Mouse (Mus musculus): Measurements from ENCODE around the gene Git2.

Git2 gene

DNA sequence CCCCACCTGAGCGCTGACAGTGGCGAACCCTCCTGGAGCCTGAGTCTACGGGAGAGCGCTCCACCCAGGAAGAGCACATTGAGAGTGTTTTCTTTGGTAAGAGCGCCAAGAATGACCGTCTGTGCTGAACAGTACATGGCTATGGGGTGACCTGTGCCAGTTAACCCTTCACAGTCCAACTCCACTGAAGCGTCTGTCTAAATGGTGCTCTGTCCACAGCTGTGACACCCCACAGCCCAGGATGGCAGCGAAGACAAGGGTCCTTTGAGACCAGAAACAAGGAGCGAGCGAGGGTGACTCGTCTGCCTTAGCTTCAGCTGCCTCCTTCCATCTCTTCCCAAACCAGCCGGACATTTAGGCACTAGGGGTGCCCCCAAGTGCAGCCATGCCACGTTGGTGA lies 86.6 kb downstream of the Git2 start:
- no peak overlapping the region for H3K4me3 ChIP-seq (replicated peaks; ENCODE audit: low read length)
- H3K36me3 ChIP-seq (ENCODE audit: insufficient read depth, low read length) = no peaks in the 10 kb centered on the region
- H3K27me3 ChIP-seq (ENCODE audit: insufficient read depth, low read length) = 0 out of 2 replicates have a peak, but pooled peaks cover 5% of the 10 kb centered on the region
- TF ChIP-seq NANOG (IDR thresholded peaks at IDR 0.05; ENCODE audit: borderline replicate concordance, low read length) (no peak), CTCF (conservative IDR thresholded peaks at IDR 0.05; ENCODE audit: low read length) (no peak), POU5F1 (IDR thresholded peaks at IDR 0.05; ENCODE audit: borderline replicate concordance, low read length) (no peak)
- H3K4me1 ChIP-seq (replicated peaks; ENCODE audit: low read depth, low read length) = peaks cover 66% of the 10 kb centered on the region
- H3K9me3 ChIP-seq (ENCODE audit: low read length) = no peaks in the 10 kb centered on the region

DNA sequence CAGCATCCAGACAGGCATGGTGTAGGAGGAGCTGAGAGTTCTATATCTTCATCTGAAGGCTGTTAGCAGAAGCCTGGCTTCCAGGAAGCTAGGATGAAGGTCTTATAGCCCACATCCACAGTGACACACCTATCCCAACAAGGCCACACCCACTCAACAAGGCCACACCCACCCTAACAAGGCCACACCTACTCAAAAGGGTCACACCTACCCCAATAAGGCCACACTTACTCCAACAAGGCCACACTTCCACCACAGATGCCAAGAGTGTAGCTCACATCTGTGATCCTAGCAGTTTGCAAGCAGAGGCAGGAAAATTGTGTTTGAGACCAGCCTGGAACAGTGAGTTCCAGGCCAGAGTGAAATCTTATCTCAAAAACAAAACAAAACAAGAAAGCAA lies 87.4 kb downstream of the Git2 start:
- TF ChIP-seq POU5F1 (IDR thresholded peaks at IDR 0.05; ENCODE audit: borderline replicate concordance, low read length) = no peak
- TF ChIP-seq CTCF (conservative IDR thresholded peaks at IDR 0.05; ENCODE audit: low read length) = no peak
- no peak for TF ChIP-seq NANOG (IDR thresholded peaks at IDR 0.05; ENCODE audit: borderline replicate concordance, low read length)
- Histone ChIP-seq H3K4me1 (replicated peaks; ENCODE audit: low read depth, low read length) (peaks cover 68% of the 10 kb centered on the region), H3K4me3 (replicated peaks; ENCODE audit: low read length) (no peak overlapping the region), H3K36me3 (ENCODE audit: insufficient read depth, low read length) (0 out of 2 replicates have a peak, but pooled peaks cover under 1% of the 10 kb centered on the region), H3K27me3 (ENCODE audit: insufficient read depth, low read length) (no peaks in the 10 kb centered on the region), H3K9me3 (ENCODE audit: low read length) (no peaks in the 10 kb centered on the region)

GRCm38 (mm10) chr5:114686726-114687210 lies 88.5 kb downstream of the Git2 start:
- no peaks in the 10 kb centered on the region for H3K27me3 ChIP-seq (ENCODE audit: insufficient read depth, low read length)
- TF ChIP-seq NANOG (IDR thresholded peaks at IDR 0.05; ENCODE audit: borderline replicate concordance, low read length) = no peak
- no peak for TF ChIP-seq CTCF (conservative IDR thresholded peaks at IDR 0.05; ENCODE audit: low read length)
- 0 out of 2 replicates have a peak overlapping the region, but pooled peaks have one; percentile 17 for H3K4me3 ChIP-seq (replicated peaks; ENCODE audit: low read length)
- 0 out of 2 replicates have a peak, but pooled peaks cover 10% of the 10 kb centered on the region for H3K36me3 ChIP-seq (ENCODE audit: insufficient read depth, low read length)
- peaks cover 67% of the 10 kb centered on the region for H3K4me1 ChIP-seq (replicated peaks; ENCODE audit: low read depth, low read length)
- no peaks in the 10 kb centered on the region for H3K9me3 ChIP-seq (ENCODE audit: low read length)

DNA sequence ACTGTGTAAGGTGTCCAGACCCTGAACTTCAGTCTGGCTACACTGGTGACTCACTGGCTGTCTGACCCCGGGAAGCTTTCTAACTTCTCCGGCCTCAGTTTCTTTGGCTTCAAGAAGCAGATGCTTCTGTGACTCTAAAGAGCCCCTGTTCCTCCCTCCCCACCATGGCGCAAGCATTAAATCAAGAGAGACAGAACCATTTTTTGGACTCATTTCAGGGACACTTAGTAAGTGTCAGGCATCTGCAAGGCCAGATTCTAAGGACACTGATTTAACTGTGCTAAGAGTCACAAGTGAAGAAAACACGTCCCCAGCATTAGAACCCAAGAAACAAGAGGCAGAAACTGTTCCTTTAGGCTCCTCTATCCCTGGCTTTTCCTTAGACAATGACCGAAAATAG lies 89.3 kb downstream of the Git2 start:
- Histone ChIP-seq H3K9me3 (ENCODE audit: low read length) (no peaks in the 10 kb centered on the region), H3K27me3 (ENCODE audit: insufficient read depth, low read length) (no peaks in the 10 kb centered on the region), H3K4me1 (replicated peaks; ENCODE audit: low read depth, low read length) (peaks cover 66% of the 10 kb centered on the region), H3K36me3 (ENCODE audit: insufficient read depth, low read length) (0 out of 2 replicates have a peak, but pooled peaks cover 15% of the 10 kb centered on the region), H3K4me3 (replicated peaks; ENCODE audit: low read length) (no peak overlapping the region)
- TF ChIP-seq POU5F1 (IDR thresholded peaks at IDR 0.05; ENCODE audit: borderline replicate concordance, low read length) (no peak), NANOG (IDR thresholded peaks at IDR 0.05; ENCODE audit: borderline replicate concordance, low read length) (no peak), CTCF (conservative IDR thresholded peaks at IDR 0.05; ENCODE audit: low read length) (no peak)

DNA sequence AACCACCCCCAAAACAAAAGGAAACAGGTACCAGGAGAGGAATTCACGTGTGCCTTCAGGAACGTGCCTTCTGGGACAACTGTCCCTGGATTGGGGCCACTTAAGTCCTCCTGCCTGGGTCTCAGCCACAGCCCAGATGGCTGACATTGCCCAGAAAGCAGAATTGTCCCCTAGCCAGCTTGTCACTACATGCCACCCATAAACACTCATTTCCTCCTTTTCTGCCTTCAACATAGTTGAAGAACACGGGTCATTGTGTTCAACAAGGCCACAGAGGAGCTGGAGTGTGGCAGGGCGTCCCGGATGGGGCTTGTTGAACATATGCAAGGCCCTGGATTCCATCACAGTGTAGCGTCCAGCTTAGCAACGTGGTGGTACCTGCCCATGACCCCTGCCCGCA lies 93.6 kb downstream of the Git2 start:
- no peaks in the 10 kb centered on the region for H3K27me3 ChIP-seq (ENCODE audit: insufficient read depth, low read length)
- peaks cover 65% of the 10 kb centered on the region for H3K4me1 ChIP-seq (replicated peaks; ENCODE audit: low read depth, low read length)
- H3K36me3 ChIP-seq (ENCODE audit: insufficient read depth, low read length) = peaks cover 31% of the 10 kb centered on the region
- no peak overlapping the region for H3K4me3 ChIP-seq (replicated peaks; ENCODE audit: low read length)
- no peak for TF ChIP-seq NANOG (IDR thresholded peaks at IDR 0.05; ENCODE audit: borderline replicate concordance, low read length)
- no peak for TF ChIP-seq POU5F1 (IDR thresholded peaks at IDR 0.05; ENCODE audit: borderline replicate concordance, low read length)
- no peak for TF ChIP-seq CTCF (conservative IDR thresholded peaks at IDR 0.05; ENCODE audit: low read length)
- no peaks in the 10 kb centered on the region for H3K9me3 ChIP-seq (ENCODE audit: low read length)

GRCm38 (mm10) chr5:114680676-114681285 lies 94.5 kb downstream of the Git2 start:
- Histone ChIP-seq H3K9me3 (ENCODE audit: low read length) (no peaks in the 10 kb centered on the region), H3K36me3 (ENCODE audit: insufficient read depth, low read length) (peaks cover 41% of the 10 kb centered on the region), H3K4me1 (replicated peaks; ENCODE audit: low read depth, low read length) (peaks cover 69% of the 10 kb centered on the region), H3K27me3 (ENCODE audit: insufficient read depth, low read length) (no peaks in the 10 kb centered on the region), H3K4me3 (replicated peaks; ENCODE audit: low read length) (no peak overlapping the region)
- no peak for TF ChIP-seq NANOG (IDR thresholded peaks at IDR 0.05; ENCODE audit: borderline replicate concordance, low read length)
- TF ChIP-seq POU5F1 (IDR thresholded peaks at IDR 0.05; ENCODE audit: borderline replicate concordance, low read length) = no peak
- no peak for TF ChIP-seq CTCF (conservative IDR thresholded peaks at IDR 0.05; ENCODE audit: low read length)

- H3K4me3 ChIP-seq (replicated peaks; ENCODE audit: low read length) = peak overlapping the region; percentile 58
- no peaks in the 10 kb centered on the region for H3K27me3 ChIP-seq (ENCODE audit: insufficient read depth, low read length)
- peaks cover 71% of the 10 kb centered on the region for H3K4me1 ChIP-seq (replicated peaks; ENCODE audit: low read depth, low read length)
- TF ChIP-seq CTCF (conservative IDR thresholded peaks at IDR 0.05; ENCODE audit: low read length) = no peak
- no peaks in the 10 kb centered on the region for H3K9me3 ChIP-seq (ENCODE audit: low read length)
- peaks cover 43% of the 10 kb centered on the region for H3K36me3 ChIP-seq (ENCODE audit: insufficient read depth, low read length)
Observed at GRCm38 (mm10) chr5:114679841-114680591, 95.3 kb downstream of the Git2 start.
